Mouse (Mus musculus) E14TG2a.4 (cell line): ENCODE data around the gene Mmp24.

ENCODE experiments used
- CTCF ChIP-seq: conservative IDR thresholded peaks from 2 replicates; pipeline ENCODE4 v1.5.1; 2014; ENCODE audit warnings: low read length
- NANOG ChIP-seq: IDR thresholded peaks from 2 replicates; pipeline ENCODE4 v1.6.1; 2014; ENCODE audit warnings: borderline replicate concordance, low read length, mixed read lengths
- POU5F1 ChIP-seq: IDR thresholded peaks from 2 replicates; pipeline ENCODE4 v1.6.1; 2014; ENCODE audit warnings: low read length, borderline replicate concordance

DNA sequence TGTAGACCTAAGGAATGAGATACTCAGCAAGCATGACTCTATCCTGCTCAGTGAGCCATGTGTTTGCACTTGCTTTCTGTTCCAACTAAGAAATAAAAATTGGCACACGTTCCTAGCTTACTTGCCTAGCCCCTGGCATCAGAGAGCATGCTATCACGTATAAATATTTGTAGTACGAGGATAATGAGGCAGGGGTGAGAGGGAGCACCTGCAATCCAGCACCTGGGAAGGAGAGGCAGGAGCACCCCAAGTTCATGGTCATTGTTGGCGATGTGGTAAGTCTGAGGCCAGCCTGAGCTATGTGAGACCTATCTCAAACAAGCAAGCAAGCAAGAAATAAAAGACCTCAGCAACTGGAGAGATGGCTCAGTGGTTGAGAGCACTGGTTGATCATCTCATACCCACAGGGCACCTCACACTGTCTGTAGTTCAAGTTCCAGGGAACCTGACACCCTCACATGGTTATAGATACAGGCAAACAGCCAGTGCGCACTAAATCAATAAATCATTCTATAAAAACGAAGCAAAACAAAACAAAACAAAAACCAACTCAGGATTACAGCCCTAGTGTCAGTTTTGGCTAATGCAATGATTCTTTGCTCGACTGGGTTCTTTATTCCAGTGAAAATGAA is 47.3 kb upstream of the Mmp24 start:
- TF ChIP-seq CTCF (no peak), NANOG (no peak), POU5F1 (no peak)
